Mouse (Mus musculus): ENCODE measurements around the gene Gpc5. TPM values are rescaled to one million over a fixed set of nuclear protein-coding genes. Genes with fewer than 3 reads are reported as not detected.

The Gpc5 gene
- polyA plus RNA-seq, 1 experiment: 23.0 TPM

- DNase-seq: no peak
- Histone ChIP-seq H3K27ac (ENCODE audit: insufficient read depth, low read length) (no peak overlapping the region), H3K4me3 (replicated peaks; ENCODE audit: insufficient read depth, low read depth, low read length) (no peak overlapping the region), H3K27me3 (ENCODE audit: control insufficient read depth, insufficient read depth, low read length) (no peaks in the 10 kb centered on the region), H3K4me1 (ENCODE audit: control insufficient read depth, insufficient read depth, low read length) (no peaks in the 10 kb centered on the region)
- TF ChIP-seq POLR2A (IDR thresholded peaks at IDR 0.05; ENCODE audit: borderline replicate concordance, insufficient read depth, low read length): no peak
- no peak for TF ChIP-seq CTCF (IDR thresholded peaks at IDR 0.05; ENCODE audit: borderline replicate concordance, insufficient read depth, low read depth, low read length)
- WGBS: 89% methylated on average over 9 of the region's 9 CpGs
Observed at GRCm38 (mm10) chr14:115118626-115119025, 26.6 kb downstream of the Gpc5 start.

GRCm38 (mm10) chr14:115148821-115149220 is 56.8 kb downstream of the Gpc5 start:
- H3K27ac ChIP-seq (ENCODE audit: insufficient read depth, low read length): no peak overlapping the region

GRCm38 (mm10) chr14:115156597-115156996 is 64.6 kb downstream of the Gpc5 start:
- no peak for DNase-seq

More at GRCm38 (mm10) chr14:115148821-115149220, 56.8 kb downstream of the Gpc5 start:
- 85% methylated on average over 3 of the region's 3 CpGs for WGBS
- DNase-seq: no peak
- no peak for TF ChIP-seq CTCF (IDR thresholded peaks at IDR 0.05; ENCODE audit: borderline replicate concordance, insufficient read depth, low read depth, low read length)
- Histone ChIP-seq H3K4me3 (replicated peaks; ENCODE audit: insufficient read depth, low read depth, low read length) (no peak overlapping the region), H3K27me3 (ENCODE audit: control insufficient read depth, insufficient read depth, low read length) (no peaks in the 10 kb centered on the region), H3K4me1 (ENCODE audit: control insufficient read depth, insufficient read depth, low read length) (no peaks in the 10 kb centered on the region)

GRCm38 (mm10) chr14:115177322-115177836 is 85.4 kb downstream of the Gpc5 start:
- TF ChIP-seq CTCF (IDR thresholded peaks at IDR 0.05; ENCODE audit: borderline replicate concordance, insufficient read depth, low read depth, low read length) (no peak), POLR2A (IDR thresholded peaks at IDR 0.05; ENCODE audit: borderline replicate concordance, insufficient read depth, low read length) (no peak)
- H3K27me3 ChIP-seq (ENCODE audit: control insufficient read depth, insufficient read depth, low read length): no peaks in the 10 kb centered on the region
- no peak overlapping the region for H3K4me3 ChIP-seq (replicated peaks; ENCODE audit: insufficient read depth, low read depth, low read length)
- 55% methylated on average over 3 of the region's 3 CpGs for WGBS
- no peak for DNase-seq
- no peaks in the 10 kb centered on the region for H3K4me1 ChIP-seq (ENCODE audit: control insufficient read depth, insufficient read depth, low read length)
- H3K27ac ChIP-seq (ENCODE audit: insufficient read depth, low read length): no peak overlapping the region

More at GRCm38 (mm10) chr14:115156597-115156996, 64.6 kb downstream of the Gpc5 start:
- WGBS: 67% methylated on average over 4 of the region's 4 CpGs
- H3K4me3 ChIP-seq (replicated peaks; ENCODE audit: insufficient read depth, low read depth, low read length): no peak overlapping the region
- H3K4me1 ChIP-seq (ENCODE audit: control insufficient read depth, insufficient read depth, low read length): no peaks in the 10 kb centered on the region
- no peak for TF ChIP-seq CTCF (IDR thresholded peaks at IDR 0.05; ENCODE audit: borderline replicate concordance, insufficient read depth, low read depth, low read length)
- no peak for TF ChIP-seq POLR2A (IDR thresholded peaks at IDR 0.05; ENCODE audit: borderline replicate concordance, insufficient read depth, low read length)
- H3K27ac ChIP-seq (ENCODE audit: insufficient read depth, low read length): no peak overlapping the region
- H3K27me3 ChIP-seq (ENCODE audit: control insufficient read depth, insufficient read depth, low read length): no peaks in the 10 kb centered on the region

GRCm38 (mm10) chr14:115179925-115180324 is 87.9 kb downstream of the Gpc5 start:
- Histone ChIP-seq H3K4me3 (replicated peaks; ENCODE audit: insufficient read depth, low read depth, low read length) (no peak overlapping the region), H3K4me1 (ENCODE audit: control insufficient read depth, insufficient read depth, low read length) (no peaks in the 10 kb centered on the region), H3K27me3 (ENCODE audit: control insufficient read depth, insufficient read depth, low read length) (no peaks in the 10 kb centered on the region), H3K27ac (ENCODE audit: insufficient read depth, low read length) (no peak overlapping the region)
- 76% methylated on average over 5 of the region's 5 CpGs for WGBS
- TF ChIP-seq POLR2A (IDR thresholded peaks at IDR 0.05; ENCODE audit: borderline replicate concordance, insufficient read depth, low read length): no peak
- DNase-seq: no peak

GRCm38 (mm10) chr14:115188256-115188655 is 96.2 kb downstream of the Gpc5 start:
- 88% methylated on average over 8 of the region's 8 CpGs for WGBS
- no peak overlapping the region for H3K4me3 ChIP-seq (replicated peaks; ENCODE audit: insufficient read depth, low read depth, low read length)
- no peak overlapping the region for H3K27ac ChIP-seq (ENCODE audit: insufficient read depth, low read length)
- DNase-seq: no peak
- no peaks in the 10 kb centered on the region for H3K4me1 ChIP-seq (ENCODE audit: control insufficient read depth, insufficient read depth, low read length)
- H3K27me3 ChIP-seq (ENCODE audit: control insufficient read depth, insufficient read depth, low read length): no peaks in the 10 kb centered on the region
- TF ChIP-seq POLR2A (IDR thresholded peaks at IDR 0.05; ENCODE audit: borderline replicate concordance, insufficient read depth, low read length): no peak
- TF ChIP-seq CTCF (IDR thresholded peaks at IDR 0.05; ENCODE audit: borderline replicate concordance, insufficient read depth, low read depth, low read length): no peak

- DNase-seq: no peak
- 76% methylated on average over 5 of the region's 5 CpGs for WGBS
Observed at GRCm38 (mm10) chr14:115228075-115228474, 136.1 kb downstream of the Gpc5 start.

GRCm38 (mm10) chr14:115236387-115236786 is 144.4 kb downstream of the Gpc5 start:
- Histone ChIP-seq H3K27ac (ENCODE audit: insufficient read depth, low read length) (no peak overlapping the region), H3K4me3 (replicated peaks; ENCODE audit: insufficient read depth, low read depth, low read length) (no peak overlapping the region), H3K4me1 (ENCODE audit: control insufficient read depth, insufficient read depth, low read length) (no peaks in the 10 kb centered on the region), H3K27me3 (ENCODE audit: control insufficient read depth, insufficient read depth, low read length) (no peaks in the 10 kb centered on the region)
- WGBS: 76% methylated on average over 4 of the region's 4 CpGs
- TF ChIP-seq CTCF (IDR thresholded peaks at IDR 0.05; ENCODE audit: borderline replicate concordance, insufficient read depth, low read depth, low read length): no peak
- TF ChIP-seq POLR2A (IDR thresholded peaks at IDR 0.05; ENCODE audit: borderline replicate concordance, insufficient read depth, low read length): no peak
- DNase-seq: no peak

More at GRCm38 (mm10) chr14:115228075-115228474, 136.1 kb downstream of the Gpc5 start:
- Histone ChIP-seq H3K27ac (ENCODE audit: insufficient read depth, low read length) (no peak overlapping the region), H3K4me3 (replicated peaks; ENCODE audit: insufficient read depth, low read depth, low read length) (no peak overlapping the region), H3K27me3 (ENCODE audit: control insufficient read depth, insufficient read depth, low read length) (no peaks in the 10 kb centered on the region), H3K4me1 (ENCODE audit: control insufficient read depth, insufficient read depth, low read length) (no peaks in the 10 kb centered on the region)
- TF ChIP-seq CTCF (IDR thresholded peaks at IDR 0.05; ENCODE audit: borderline replicate concordance, insufficient read depth, low read depth, low read length) (no peak), POLR2A (IDR thresholded peaks at IDR 0.05; ENCODE audit: borderline replicate concordance, insufficient read depth, low read length) (no peak)
